Mouse (Mus musculus) spleen, adult 2 months (tissue): ENCODE data around the gene Mbd4.

Source experiments
- CTCF ChIP-seq: fragments of 200-500 bp; IDR thresholded peaks from 2 replicates; pipeline ENCODE4 v1.5.1; 2011; ENCODE audit warnings: mild to moderate bottlenecking, inconsistent platforms; ENCODE audit not compliant: insufficient read depth, insufficient read length, insufficient replicate concordance; ENCODE audit errors: extremely low read depth
- POLR2A ChIP-seq: fragments of 200-500 bp; IDR thresholded peaks from 2 replicates; pipeline ENCODE4 v1.6.1; 2011; ENCODE audit warnings: low read depth, low read length, inconsistent platforms

DNA sequence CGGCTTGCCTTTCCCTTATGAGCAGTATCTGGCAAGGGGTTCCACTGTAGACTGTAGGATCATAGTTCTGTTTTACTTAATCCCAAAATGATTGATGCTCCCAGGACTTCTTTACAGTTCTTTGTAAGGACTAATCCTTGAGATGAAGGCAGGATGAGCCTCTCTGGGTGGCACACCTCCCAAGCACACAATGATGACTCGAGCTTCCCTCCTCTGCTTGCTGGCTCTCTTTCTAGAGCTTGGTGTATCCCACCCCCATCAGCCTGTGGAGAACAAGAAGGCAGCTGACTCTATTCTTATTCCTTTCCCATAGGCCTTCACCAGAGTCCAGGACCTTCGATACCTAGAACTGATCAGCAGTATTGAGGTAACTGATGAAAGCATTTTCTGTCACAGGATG lies 49.4 kb upstream of the Mbd4 start:
- no peak for TF ChIP-seq CTCF
- TF ChIP-seq POLR2A = no peak
